Mouse (Mus musculus) urinary bladder, adult 2 months (tissue): Measurements from ENCODE around the gene Acvr1. TPM values are rescaled to one million over a fixed set of nuclear protein-coding genes. Genes with fewer than 3 reads are reported as not detected.

Source experiments
- DNase-seq: peaks from one replicate; pipeline ENCODE4 v3.0.0; 2022; ENCODE audit warnings: low spot score
- polyA plus RNA-seq: library from polyadenylated mRNA; depleted of rRNA; stranded (reverse); fragments of >200 nt; gene quantifications from 2 replicates; pipeline ENCODE4 v1.2.3, GENCODE M21; 2012

Acvr1 gene
- polyA plus RNA-seq, 1 experiment = 21.9 TPM

DNA sequence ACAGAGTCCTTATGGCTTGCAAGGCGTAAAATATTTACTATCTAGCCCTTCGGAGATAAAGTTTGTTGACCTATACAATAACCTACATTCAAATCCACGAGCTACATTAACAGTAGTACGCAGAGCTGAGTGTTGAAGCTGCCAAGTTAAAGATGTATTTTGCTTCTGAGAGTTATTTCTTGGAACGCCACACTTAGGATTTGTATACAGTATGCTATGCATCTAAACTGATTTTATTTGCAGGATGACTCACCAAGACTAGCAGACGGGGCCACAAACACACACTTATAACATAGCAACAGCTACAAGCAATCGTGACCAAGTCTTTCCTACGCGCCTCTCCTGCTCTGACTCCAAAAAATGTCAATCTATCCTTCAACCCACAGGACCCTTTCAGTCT, 46.2 kb downstream of the Acvr1 start:
- DNase-seq = no peak

DNA sequence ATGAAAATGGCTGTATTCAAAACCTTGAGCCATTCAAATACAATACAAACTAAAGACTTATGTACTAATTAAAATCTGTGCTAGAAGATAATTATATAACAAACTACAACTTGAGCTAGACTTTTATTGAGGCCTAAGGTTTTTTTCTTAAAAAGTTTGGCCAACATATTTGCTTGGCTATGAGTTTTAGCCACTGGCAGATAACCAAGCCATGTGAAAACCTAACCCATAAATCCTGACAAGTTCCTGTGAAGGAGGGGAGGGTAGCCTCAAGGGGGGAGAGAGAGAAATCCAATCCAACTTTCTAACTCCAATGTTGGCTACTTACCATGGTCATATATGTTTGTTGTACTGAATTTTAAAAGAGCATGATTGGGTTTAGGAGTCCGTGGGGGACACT, 48.4 kb downstream of the Acvr1 start:
- DNase-seq = no peak

DNA sequence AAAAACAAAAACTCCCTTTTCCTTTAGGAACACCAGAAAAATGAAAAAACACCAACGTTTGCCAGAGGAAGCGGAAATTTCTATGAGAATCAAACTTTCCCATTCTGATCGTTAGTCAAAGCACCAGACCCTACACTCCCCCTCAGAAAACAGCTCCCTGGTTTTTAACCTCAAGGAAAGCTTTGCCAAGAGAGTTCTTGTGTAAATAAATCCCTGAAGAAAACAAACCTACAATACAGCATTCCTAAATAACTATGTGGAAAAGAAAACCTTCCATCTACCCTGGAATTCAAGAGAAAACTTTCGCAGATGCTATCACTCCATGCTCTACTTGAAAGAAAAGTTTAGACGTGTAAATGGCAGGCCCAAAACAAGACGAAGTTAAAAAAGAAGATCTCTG, 50.0 kb downstream of the Acvr1 start:
- no peak for DNase-seq

DNA sequence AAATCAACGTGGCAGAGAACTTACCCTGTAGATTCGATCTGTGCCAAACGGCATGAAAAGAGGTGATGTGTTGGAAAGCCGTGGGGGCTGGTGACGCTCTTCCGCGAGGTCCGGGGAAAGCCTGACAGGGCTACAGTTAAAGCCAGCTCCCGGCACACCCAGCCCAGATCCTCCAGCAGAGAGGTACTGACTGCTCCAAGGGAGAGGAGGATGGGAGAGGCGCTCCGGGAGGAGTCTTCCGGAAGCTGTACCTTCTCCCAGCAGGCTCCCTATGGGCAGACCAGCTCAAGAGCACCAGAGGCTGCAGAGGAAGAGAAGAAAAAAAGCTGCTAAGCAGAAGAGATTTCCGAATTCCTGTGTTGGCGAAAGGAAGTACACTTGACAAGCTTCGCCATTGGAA, 51.0 kb downstream of the Acvr1 start:
- no peak for DNase-seq

DNA sequence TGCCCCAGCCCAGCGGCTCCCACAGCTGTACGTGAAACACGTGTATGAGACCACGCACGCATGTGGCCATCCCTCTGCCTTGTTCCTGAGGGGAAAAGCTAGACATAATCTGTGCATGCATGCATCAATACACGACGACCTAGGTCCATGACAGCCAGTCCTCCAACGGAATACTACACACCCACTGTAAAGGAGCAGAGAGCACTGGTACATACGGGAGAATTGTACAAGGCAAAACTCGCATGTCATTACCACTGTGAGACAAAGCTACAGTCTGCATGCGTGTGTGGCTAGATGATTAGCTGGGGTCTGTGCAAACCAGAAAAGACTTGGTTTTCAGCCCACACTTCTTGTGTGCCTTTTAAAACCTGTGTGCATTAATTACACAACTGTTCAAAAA, 52.5 kb downstream of the Acvr1 start:
- no peak for DNase-seq

DNA sequence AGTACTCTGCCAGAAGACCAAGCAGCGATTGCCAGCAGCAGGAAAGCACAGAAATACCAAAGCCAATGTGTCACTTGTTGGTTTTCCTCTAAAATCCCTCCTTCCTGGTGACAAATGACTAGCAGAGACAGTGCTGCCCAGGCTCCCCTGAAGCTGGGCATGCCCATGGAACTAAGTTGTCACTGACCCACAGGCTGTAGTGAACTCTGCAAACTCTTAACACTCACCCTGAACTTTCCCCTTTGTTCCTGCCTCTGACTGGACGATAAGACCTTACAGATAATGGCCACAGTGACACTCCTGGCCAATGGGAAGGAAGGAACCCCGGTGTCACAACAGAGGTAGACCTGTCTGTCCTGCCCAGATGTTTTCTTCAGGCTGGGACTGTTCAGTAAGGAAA, 53.7 kb downstream of the Acvr1 start:
- no peak for DNase-seq

DNA sequence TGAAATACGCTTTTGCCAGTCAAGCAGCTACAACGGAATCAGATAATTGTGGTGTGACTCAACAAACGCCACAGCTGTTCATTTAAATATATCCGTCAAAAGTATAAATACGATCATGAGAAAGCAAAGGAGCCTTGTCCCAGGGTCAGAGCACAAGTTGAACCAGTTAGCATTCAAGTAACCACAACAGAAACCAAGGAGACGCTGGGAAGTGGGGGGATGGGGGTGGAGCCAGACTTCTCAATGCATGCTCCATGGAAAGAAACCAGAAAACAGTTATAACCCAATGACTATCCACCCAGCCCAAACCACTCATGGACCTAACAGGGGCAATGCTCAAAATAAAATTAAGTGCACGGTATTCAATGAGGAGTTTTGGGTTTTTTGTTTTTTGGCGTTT, 56.8 kb downstream of the Acvr1 start:
- no peak for DNase-seq

DNA sequence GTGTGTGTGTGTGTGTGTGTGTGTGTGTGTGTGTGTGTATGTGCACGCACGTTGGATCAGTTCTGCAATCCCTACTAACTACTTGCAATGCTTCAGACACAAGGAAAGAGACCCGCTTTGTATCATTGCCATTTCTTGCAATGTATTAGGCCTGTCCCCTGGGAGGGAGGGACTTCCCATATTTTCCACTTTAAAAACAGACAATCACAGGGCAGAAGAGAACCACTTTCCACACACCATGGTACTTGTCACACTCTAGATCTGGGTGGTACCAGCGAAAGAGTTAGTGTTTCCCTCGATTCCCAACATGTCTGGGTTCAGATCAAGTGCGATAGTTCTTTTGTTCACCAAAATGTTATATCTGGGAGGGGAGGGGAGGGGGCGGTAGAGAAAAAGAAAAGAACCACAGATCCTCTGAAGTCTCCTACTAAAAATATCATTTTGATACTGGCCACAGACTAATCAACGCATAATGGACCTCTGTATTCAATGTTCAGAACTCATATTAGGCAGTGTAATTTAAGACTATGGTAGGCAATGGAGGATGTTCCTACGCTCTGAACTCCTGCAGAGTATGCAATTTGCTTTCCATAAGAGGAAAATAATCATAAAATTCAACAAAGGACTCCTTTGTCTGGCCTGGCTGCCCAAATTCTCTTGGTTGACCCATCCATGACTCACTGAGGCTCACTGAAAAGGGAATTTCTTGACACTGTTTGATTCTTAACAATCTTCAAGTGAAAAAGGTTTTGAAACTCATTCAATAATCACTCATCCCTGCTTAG, 61.5 kb downstream of the Acvr1 start:
- no peak for DNase-seq

DNA sequence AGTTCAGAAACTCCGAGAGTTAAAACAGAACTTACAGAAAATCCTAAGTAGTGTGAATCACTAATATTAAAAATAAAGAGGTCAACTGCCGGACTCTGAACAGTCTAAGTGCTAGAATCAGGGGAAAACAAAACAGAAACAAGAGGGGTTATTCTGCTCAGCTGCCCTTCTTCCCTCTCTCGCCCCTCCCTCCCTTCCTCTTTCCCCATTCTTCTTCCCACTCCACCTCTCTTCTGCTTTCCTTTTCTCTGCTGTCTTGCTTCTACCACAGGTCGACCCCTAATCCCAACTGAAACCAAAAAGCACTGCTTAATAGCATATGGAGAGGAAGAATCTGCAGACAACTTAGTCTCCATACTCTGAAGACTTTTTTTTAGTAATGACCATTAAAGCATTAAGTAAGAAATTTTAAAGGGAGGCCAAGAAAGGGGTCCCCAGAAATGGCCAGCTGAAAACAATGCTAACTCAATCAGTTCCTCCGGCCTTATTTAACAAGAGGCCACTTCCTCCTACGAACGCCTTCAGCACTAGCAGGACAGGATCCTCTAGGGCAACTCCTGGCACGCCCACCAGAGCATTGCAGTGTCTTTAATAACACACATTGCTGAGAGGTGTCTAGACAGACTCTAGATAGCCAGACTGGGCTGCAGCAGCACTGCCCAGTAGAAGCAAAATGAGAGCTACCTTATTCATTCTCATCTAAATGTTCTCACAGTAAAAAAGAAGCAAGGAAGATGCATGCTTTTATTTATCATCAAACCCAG, 70.1 kb downstream of the Acvr1 start:
- DNase-seq = no peak

DNA sequence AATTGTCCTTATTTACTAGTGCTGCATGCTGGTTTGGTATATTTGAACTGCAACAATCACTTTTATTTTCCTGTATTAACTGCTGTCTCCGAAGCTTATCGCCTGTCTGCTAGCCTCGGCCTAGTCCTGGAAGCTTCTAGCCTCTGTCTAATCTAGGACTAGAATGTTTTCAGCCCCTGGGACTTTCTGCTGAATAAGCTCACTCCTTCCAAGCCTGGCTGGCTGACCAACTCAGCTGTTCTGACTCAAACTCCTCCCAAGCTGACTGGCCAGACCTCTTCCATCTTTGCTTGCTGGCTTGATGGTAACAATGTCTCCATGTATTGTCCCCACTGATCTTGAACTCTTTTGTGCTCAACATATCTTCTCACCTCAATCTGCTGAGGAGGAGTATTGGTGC, 71.7 kb downstream of the Acvr1 start:
- DNase-seq = no peak

DNA sequence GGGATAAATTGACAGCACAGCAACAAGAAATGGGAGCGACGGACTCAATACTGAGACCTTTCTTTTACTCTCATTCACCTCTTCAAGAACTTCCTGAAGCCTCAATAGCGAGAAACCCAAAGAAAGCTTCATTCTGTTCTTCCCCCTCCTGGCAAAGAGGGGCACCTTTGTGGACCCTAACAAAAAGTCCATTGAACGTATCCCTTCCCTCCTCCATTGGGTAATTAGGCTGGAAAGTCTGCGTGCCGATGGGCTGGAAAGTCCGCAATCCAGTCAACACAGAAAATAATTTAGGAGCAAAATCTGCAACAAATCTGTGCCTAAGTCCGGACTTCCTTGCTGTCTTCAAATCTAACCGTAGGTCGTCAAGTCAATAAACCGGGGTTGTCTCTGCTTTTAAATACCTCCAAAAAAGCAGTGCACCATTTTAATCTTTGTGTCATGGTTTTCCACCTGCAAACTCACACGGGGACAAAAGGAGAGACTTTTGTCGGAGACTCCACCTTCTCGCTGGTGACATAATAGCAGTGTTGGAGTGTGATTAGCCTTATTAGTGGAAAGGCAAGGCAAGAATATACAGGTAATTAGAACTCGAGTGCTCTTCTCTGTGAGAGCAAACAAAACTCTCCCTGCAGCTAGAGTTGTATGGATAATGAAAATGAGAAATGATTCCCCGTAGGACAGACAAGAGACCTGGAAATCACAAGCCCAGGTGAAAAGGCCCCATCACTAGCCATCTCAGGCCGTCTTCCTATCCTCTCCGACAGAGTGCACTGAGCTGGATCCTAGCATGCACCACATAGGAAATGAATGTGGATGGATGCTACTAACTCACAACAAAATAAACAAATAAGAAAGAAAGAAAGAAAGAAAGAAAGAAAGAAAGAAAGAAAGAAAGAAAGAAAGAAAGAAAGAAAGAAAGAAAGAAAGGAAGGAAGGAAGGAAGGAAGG, 73.0 kb downstream of the Acvr1 start:
- no peak for DNase-seq

DNA sequence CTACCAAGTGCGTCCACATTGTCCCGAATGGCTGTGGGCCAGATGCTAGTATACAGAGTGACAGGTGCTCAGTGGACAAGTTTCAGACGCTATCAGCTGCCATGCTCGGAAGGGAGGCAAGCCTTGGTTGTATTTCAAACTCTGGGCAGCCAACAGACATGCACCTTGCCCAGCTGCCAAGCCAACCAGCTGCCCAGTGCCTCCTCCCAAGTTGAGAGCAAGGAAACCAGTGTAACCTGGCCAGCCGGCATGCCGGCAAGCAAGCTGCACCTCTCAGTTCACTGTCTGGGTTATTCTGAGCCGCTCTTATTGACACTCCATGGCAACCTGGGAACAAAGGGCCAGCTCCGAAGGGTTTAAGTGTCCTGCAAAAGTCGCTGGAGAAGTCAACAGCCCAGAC, 77.7 kb downstream of the Acvr1 start:
- DNase-seq = no peak

DNA sequence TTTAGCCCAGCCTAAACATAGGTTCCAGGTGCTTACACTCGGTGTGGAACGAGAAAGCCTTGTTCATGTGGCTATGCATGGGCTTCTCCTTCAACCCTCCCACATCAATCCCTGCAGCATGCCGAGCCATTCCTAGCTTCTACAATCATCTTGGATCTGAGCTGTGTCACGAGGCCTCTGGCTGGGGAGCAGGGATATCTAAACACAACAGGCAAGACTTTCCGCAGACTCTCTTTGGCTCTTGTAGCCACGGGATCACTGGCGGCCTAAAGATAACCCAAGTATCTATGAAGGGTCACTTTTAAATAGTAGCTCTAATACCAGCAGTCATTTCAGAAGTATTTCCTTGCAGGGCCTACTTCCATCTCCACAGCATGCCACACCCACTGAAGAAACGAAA, 78.6 kb downstream of the Acvr1 start:
- DNase-seq = no peak

DNA sequence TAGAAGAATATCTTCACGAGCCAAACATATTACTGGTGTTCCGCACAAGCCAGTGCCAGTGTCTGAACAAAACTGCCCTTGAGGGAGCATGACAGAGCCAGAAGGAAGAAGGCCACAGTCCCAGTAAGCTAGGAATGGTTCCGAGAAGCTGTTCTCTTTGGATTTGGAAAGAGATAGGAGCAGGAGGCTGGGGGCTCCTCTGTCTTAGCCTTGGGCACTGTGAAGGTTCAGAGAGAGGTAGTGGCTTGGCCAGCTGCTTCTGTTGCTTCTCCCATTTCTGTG, 79.7 kb downstream of the Acvr1 start:
- no peak for DNase-seq

DNA sequence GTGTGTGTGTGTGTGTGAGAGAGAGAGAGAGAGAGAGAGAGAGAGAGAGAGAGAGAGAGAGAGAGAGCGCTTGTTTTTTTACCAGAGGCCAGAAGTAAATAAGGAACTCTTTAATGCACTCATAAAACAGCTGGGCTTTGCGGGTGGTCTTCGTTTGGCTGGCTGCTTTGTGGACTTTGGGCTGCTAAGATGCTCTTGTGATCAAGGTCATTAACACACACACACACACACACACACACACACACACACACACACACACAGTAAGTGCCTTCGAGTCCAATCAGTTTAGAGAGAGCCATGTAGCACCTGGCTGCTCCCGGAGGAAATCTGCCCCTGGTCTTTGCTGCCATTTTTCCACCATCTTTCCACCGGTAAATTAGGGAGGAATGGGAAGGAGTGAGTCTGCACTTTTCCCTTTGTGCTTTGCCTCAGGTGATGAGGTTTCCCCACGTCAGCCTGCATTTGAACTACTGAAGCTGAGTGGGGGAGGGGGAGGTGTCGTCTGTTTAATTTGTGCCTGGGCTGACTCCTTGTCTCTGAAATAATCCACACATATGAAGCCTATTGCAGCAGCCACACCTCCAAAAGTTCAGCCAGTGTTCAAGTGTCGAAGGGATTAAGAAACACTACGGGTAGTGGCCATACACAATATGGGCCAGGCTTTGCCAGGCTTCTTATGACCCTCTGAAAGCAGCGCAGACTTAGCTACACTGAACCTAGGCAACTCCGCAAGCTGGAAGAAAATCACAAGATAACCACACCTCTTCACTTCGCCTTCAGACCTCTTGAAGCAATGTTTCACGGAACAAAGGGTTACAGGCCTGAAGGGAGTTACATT, 80.3 kb downstream of the Acvr1 start:
- no peak for DNase-seq

DNA sequence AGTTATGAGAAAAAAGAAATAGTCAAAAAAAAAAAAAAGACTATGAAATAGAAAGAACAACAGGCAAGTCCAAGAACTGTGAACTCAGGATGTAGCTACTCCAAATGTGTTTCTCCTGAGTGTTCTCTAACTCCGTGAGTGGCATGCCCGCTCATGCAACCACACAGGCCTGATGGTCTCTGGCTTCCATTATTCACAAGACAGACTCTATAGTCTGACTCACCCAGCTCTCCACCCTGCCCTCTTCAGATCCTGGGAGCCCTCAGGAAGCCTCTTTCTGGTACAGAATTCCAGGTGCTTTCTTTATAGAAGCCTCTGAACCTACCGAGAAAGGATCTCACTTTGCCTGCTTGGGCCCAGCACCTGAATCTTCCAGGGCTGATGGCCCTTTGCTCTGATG, 81.3 kb downstream of the Acvr1 start:
- DNase-seq = no peak

DNA sequence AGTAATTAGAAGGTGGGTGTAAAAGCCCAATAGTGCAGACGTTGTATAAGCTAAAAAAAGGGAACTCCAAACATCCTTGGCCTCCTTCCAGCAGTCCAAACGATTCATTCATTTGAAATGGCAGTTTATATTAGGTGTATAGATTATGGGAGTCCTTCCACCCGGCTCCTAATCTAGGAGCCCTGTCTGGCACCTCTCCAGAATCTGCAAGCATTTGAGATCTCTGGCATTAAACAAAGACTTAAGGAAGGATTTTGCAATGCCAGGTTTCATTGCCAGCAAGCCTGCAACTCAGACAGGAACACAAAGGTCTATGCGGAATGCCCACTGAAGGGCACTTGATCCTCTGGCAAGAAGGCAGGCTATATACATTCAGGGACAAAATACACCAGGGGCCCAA, 81.8 kb downstream of the Acvr1 start:
- DNase-seq = no peak

DNA sequence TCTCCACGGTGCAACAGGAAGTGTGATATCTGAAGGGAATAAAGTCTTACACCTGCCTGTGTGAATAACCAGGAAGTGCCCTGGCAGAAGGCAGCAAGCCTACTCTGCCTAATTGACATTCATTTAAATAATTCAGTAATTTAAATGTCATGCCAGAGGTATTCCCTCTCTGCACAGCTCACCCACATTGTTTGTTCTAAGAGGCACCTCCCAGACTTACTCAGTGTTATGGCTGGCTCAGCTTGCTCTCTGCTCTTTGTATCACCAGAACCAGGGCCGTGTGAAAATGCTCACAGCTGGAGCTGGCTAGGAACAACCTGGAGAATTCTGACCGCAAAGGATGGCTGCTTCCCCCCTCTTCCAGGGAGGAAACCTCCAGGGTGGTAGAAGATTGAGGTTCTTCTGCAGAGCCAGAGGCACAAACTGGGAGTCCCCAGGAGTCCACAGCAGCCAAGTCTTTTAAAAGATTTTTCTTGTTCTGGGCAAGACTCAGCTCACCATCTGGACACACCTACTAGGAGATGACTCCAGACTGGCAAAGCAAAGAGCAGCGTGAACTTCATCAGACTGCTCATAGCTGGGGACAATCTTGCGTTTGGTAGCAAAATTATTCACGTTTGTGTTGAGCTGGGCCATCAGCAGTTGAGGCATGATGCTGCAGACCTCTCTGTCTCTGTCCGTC, 82.5 kb downstream of the Acvr1 start:
- no peak for DNase-seq

DNA sequence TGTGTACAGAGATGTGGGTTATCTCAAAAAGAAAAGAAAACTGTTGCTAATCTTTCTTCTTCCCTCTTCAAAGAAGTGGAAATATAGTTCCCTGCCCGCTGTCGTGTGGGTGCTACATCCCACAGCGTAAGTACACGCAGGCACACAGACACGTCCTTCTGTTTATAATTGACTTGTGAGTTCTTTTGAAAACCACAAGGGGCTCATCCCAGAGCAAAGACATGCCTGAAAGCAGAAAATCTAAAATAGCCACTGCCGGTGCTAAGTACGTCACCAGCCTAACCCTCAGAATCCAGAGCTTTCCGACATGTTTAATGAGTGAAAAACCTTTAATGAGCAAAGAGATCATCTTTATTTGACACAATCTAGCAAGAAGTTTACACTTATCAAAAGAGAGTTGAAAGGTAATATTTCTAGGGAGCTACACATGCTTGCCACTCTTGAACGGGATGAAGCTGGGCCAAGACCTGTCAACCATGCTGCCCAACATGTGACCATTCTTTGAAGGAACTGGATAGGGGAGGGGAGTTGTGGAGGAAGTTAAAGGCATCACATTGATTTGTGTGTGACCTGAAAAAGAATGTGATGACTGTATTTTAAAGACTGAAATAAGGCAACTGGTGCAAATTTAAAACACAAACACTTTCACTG, 85.4 kb downstream of the Acvr1 start:
- DNase-seq = no peak

DNA sequence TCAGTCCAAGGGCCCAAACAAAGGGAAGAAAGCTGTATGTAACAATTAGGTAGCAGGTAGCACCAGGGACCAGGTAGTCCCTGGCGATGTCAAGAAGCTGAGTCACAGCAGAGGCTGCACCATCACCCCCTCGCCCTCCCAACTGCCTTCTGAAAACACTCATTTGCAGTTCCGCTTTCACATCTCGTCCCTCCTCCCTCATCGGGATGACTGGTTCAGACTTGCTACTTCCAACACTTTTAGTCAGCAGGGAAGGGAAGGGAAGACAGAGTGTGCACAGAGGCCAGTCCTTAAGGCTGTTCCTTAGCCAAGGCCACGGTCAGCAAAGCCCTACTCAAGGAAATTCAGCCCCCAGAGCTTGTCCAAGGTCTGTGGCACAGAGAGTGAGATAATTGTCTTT, 86.2 kb downstream of the Acvr1 start:
- no peak for DNase-seq

DNA sequence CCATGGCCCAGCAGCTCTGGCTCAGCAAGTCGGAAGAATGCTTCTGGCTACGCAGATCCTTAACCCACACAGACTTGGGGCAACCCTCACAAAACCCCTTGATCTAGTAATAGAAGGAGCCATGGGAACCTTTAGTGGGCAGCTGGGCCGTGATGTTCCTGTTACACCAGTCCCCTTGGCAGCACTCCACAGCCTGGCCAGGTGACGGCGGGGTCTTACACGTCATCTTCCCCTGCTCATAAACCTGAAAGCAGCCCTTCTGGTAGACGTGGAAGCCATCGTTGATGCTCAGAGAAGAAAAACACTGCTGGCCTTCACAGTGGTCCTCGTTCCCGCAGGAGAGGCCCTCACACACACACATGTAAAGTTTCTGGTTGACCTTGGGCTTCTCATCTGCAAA, 87.4 kb downstream of the Acvr1 start:
- DNase-seq = no peak
